Mouse (Mus musculus): ENCODE data around the gene Trabd. TPM values are rescaled to one million over a fixed set of nuclear protein-coding genes. Genes with fewer than 3 reads are reported as not detected.

Gene Trabd
- polyA plus RNA-seq, 2 experiments: 8.4 to 13.7 TPM

GRCm38 (mm10) chr15:89059161-89059931 lies 15.6 kb upstream of the Trabd start, which contains the start of gene Panx2:
Gene Panx2, plus strand, starts transcription at chr15:89059734.
- Histone ChIP-seq H3K9me3 (ENCODE audit: control insufficient read depth, low read length) (no peaks in the 10 kb centered on the region), H3K4me1 (replicated peaks; ENCODE audit: control insufficient read depth in 2 of 2, insufficient read depth in 2 of 2, low read length in 1 of 2) (no peaks in the 10 kb centered on the region), H3K4me3 (ENCODE audit: insufficient read depth in 1 of 2, low read depth in 2 of 2, low read length in 2 of 2) (peak within 1 kb of the TSS; percentile 3 to 33; a peak in 3 of 4 replicates), H3K36me3 (replicated peaks; ENCODE audit: control insufficient read depth, insufficient read depth, low read depth) (no peaks in the 10 kb centered on the region), H3K9ac (replicated peaks) (no peak within 1 kb of the TSS), H3K4me2 (ENCODE audit: low read depth) (peak within 1 kb of the TSS; percentile 21), H3K27ac (no peak within 1 kb of the TSS), H3K27me3 (ENCODE audit: control insufficient read depth, insufficient read depth, low read length) (peaks cover 39% of the 10 kb centered on the region)
- TF ChIP-seq EP300 (IDR thresholded peaks at IDR 0.05; ENCODE audit: low read depth) (no peak), CTCF (IDR thresholded peaks at IDR 0.05; ENCODE audit: low read depth) (no peak)
- 2% methylated on average over 54 of the region's 57 CpGs for WGBS (ENCODE audit: insufficient replicate concordance)
- no peak for ATAC-seq (ENCODE audit: insufficient read depth)
- no peak for DNase-seq (ENCODE audit: low read depth in 3 of 3, low spot score in 3 of 3)

DNA sequence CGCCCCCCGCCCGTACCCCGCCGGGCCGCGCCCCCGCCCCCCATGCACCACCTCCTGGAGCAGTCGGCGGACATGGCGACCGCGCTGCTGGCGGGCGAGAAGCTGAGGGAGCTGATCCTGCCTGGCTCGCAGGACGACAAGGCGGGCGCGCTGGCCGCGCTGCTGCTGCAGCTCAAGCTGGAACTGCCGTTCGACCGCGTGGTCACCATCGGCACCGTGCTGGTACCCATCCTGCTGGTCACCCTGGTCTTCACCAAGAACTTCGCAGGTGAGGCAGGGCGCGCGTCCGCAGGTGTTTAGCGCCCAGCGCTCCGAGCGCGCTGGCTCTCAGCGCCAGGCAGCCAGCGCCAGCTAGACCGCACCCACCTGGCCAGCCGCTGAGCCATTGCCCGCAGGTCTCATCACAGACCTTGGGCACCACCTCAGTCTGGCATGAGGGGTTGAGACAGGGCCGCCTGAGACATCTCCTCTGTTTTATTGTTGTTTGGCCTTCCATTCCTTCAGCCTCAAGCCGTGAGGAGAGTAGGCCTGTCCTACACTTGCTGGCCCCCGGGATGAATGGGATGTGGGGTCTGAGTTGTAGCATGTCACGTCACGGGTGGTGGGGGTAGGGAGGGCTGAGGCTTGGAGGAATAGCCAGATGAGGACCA lies 14.8 kb upstream of the Trabd start:
- WGBS (ENCODE audit: insufficient replicate concordance): 3% methylated on average over 42 of the region's 48 CpGs
- Histone ChIP-seq H3K4me3 (ENCODE audit: insufficient read depth in 1 of 2, low read depth in 2 of 2, low read length in 2 of 2) (peak overlapping the region; percentile 3 to 33; a peak in 3 of 4 replicates), H3K27me3 (ENCODE audit: control insufficient read depth, insufficient read depth, low read length) (peaks cover 39% of the 10 kb centered on the region), H3K9me3 (ENCODE audit: control insufficient read depth, low read length) (no peaks in the 10 kb centered on the region), H3K4me2 (ENCODE audit: low read depth) (peak overlapping the region; percentile 21), H3K36me3 (replicated peaks; ENCODE audit: control insufficient read depth, insufficient read depth, low read depth) (no peaks in the 10 kb centered on the region), H3K4me1 (replicated peaks; ENCODE audit: control insufficient read depth in 2 of 2, insufficient read depth in 2 of 2, low read length in 1 of 2) (no peaks in the 10 kb centered on the region), H3K27ac (no peak overlapping the region), H3K9ac (replicated peaks) (no peak overlapping the region)
- DNase-seq (ENCODE audit: low read depth in 3 of 3, low spot score in 3 of 3) (no peak), ATAC-seq (ENCODE audit: insufficient read depth) (no peak)
- TF ChIP-seq EP300 (IDR thresholded peaks at IDR 0.05; ENCODE audit: low read depth) (no peak), CTCF (IDR thresholded peaks at IDR 0.05; ENCODE audit: low read depth) (no peak)

GRCm38 (mm10) chr15:89060811-89061460 lies 14.0 kb upstream of the Trabd start:
- Histone ChIP-seq H3K9ac (replicated peaks) (no peak overlapping the region), H3K4me3 (ENCODE audit: insufficient read depth in 1 of 2, low read depth in 2 of 2, low read length in 2 of 2) (no peak overlapping the region), H3K27ac (no peak overlapping the region), H3K4me2 (ENCODE audit: low read depth) (no peak overlapping the region), H3K9me3 (ENCODE audit: control insufficient read depth, low read length) (no peaks in the 10 kb centered on the region), H3K36me3 (replicated peaks; ENCODE audit: control insufficient read depth, insufficient read depth, low read depth) (no peaks in the 10 kb centered on the region), H3K4me1 (replicated peaks; ENCODE audit: control insufficient read depth in 2 of 2, insufficient read depth in 2 of 2, low read length in 1 of 2) (no peaks in the 10 kb centered on the region), H3K27me3 (ENCODE audit: control insufficient read depth, insufficient read depth, low read length) (peaks cover 39% of the 10 kb centered on the region)
- 67% methylated on average over 12 of the region's 12 CpGs for WGBS (ENCODE audit: insufficient replicate concordance)
- no peak for ATAC-seq (ENCODE audit: insufficient read depth)
- DNase-seq (ENCODE audit: low read depth in 3 of 3, low spot score in 3 of 3): no peak
- TF ChIP-seq CTCF (IDR thresholded peaks at IDR 0.05; ENCODE audit: low read depth): no peak

- Histone ChIP-seq H3K4me3 (ENCODE audit: insufficient read depth in 1 of 2, low read depth in 2 of 2, low read length in 2 of 2) (no peak overlapping the region), H3K27ac (no peak overlapping the region), H3K4me2 (ENCODE audit: low read depth) (no peak overlapping the region), H3K9ac (replicated peaks) (no peak overlapping the region), H3K4me1 (replicated peaks; ENCODE audit: control insufficient read depth in 2 of 2, insufficient read depth in 2 of 2, low read length in 1 of 2) (no peaks in the 10 kb centered on the region), H3K27me3 (ENCODE audit: control insufficient read depth, insufficient read depth, low read length) (peaks cover 41% of the 10 kb centered on the region), H3K36me3 (replicated peaks; ENCODE audit: control insufficient read depth, insufficient read depth, low read depth) (no peaks in the 10 kb centered on the region), H3K9me3 (ENCODE audit: control insufficient read depth, low read length) (no peaks in the 10 kb centered on the region)
- TF ChIP-seq CTCF (IDR thresholded peaks at IDR 0.05; ENCODE audit: low read depth) (no peak), EP300 (IDR thresholded peaks at IDR 0.05; ENCODE audit: low read depth) (no peak)
- ATAC-seq (ENCODE audit: insufficient read depth) (no peak), DNase-seq (ENCODE audit: low read depth in 3 of 3, low spot score in 3 of 3) (no peak)
- 62% methylated on average over 6 of the region's 6 CpGs for WGBS (ENCODE audit: insufficient replicate concordance)
These were observed 13.0 kb upstream of the Trabd start for GRCm38 (mm10) chr15:89061761-89062517.

Measured in liver, embryonic 14.5 days (tissue).